Mouse (Mus musculus) left cerebral cortex, postnatal 10 days (tissue): ENCODE results near the gene Gpr26. TPM values are rescaled to one million over a fixed set of nuclear protein-coding genes. Genes with fewer than 3 reads are reported as not detected.
A peak's percentile ranks its signal among the peaks of the same experiment; 100 is the strongest.

Experiments
- DNase-seq, 2 experiments: peaks; one replicate each; pipeline ENCODE4 v3.0.0; 2021 to 2022; ENCODE audit warnings: low spot score in 2 of 2, mixed read lengths in 1 of 2; ENCODE audit errors: extremely low spot score in 1 of 2
- intact Hi-C: fragments of 180-260 bp; cut with DNase I; formaldehyde crosslinking; loops from one replicate; pipeline ENCODE4 v1.15.1; 2025
- total RNA-seq, 2 experiments: library from RNA; stranded (reverse); gene quantifications; 2 replicates each; pipeline ENCODE4 v1.2.3; 2021

Gpr26 gene
- total RNA-seq: 100 to 1,000 TPM in 1 of 2 experiments, 10 to 100 TPM in 1; 95.6 to 107 TPM

DNA sequence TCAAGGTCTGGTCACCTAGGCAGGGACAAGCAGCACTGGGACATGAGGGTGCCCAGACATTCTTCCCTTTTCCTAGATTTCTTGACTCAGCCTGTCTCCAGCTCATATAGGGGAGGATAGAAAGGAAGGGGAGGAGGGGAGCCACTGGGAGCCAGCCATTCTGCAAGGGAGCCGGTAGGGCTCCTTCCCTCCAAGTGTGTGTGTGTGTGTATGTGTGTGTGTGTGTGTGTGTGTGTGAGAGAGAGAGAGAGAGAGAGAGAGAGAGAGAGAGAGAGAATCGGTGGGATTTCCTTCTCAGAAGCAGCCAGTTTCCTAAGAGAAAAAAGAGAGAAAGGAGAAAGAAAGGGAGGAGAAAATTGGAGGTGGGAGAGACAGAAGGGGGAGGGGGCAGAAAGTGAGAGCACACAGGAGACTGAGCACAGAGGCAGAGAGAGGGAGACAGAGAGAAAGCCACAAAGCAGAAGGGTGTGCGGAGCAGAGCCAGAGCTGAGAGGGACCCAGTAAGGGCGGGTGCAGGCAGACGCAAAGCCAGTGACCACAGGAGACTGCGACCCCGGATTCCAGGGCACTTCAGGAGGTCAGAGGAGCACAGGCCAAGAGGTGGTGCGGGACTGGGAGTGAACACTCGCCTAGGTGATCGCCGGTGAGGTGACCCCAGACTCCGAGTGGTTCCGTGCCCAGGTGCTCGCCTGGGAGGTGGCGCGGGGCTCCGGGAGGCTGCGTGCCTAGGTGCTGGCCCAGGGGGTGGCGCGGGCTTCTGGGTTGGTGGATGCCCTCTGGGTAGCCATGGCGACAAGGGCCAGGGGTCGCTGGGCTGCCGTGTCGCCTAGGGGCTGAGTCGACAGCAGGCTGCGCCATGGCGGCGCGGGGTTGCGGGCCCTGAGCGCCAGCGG, at the start of gene Gpr26:
Gene Gpr26 (plus strand): TSS at position 438 of the 893 bp plus-strand sequence.
- peak; percentile 51 to 58 for DNase-seq
- intact Hi-C loops: loop anchor here (2.0 to 5.0 kb wide), 3 partner anchors 59 to 247 kb away; no protein-coding TSS in a partner anchor

DNA sequence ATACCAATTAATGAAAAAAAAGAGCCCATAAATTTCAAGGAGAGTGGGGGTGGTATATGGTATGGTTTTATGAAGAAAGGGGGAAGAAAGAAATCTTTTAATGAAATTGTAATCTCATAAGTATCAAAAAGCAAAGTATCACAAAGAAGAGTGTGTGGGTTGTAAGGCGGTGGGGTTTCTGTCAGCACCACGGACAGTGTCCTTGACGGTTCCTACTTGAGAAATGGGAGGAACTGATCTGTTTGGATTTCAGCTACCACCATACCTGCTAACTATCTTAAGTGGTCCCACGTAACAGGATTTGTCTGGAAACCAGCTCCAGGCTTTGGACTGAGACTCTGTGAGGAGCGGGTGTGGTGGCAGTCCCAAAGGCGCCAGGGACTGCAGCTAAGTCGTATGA, 48.9 kb upstream of the Gpr26 start:
- no peak for DNase-seq
- intact Hi-C loops: no loop called here

DNA sequence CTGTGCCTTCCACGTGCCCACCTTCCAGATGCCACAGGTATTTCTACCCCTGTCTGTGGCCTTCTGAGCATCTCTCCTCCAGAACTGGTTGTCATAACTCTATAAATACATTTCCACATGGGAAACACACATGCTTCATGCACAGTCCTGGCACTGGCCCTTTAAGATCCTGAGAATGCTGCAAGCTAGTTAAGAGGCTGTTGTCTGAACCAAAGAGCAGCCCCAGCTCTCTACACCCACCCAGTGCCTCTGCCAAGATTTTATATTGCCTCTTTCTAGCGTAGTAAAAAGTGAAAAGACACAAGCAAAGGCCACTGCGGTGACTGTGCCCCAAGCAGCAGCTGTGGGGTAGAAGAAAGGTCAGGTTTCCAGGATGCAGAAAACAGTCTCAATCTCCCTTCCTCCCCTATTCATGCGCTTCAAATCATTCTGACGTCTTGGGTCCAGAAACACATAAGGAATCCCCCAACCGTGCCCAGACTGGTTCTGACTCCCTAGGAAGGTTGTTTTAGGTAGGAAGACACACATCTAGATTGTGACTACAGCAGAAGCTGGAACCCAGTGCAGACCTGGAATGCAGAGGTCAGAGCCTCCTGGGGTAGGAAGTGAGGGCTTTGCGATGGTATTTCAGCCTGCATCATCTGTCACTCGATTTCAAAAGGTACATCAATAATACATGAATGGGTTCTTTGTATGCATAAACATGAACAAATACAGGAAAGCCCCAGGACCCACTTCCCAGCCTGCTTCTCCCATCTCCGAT, 38.8 kb upstream of the Gpr26 start:
- intact Hi-C loops: no loop called here
- DNase-seq: no peak

DNA sequence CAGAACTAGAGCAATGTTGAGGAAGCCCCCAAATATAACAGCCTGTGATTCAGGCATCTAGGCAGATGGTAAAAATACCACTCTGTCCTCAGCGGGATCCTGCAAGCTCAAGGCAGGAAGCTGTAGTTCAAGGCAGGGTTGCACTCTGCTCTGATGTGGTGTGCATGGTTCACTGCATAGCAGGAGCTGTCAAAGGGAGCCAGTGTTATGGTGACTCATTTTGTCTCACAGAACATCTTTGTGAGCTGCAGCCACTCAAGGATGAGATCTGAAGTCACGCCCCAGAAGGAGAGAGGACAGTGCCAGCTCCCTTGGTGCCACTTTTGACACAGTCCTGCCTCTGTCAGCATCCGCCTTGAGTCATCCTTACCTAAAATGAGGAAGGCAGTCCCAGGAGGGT, 28.6 kb upstream of the Gpr26 start:
- no peak for DNase-seq
- intact Hi-C loops: no loop called here

DNA sequence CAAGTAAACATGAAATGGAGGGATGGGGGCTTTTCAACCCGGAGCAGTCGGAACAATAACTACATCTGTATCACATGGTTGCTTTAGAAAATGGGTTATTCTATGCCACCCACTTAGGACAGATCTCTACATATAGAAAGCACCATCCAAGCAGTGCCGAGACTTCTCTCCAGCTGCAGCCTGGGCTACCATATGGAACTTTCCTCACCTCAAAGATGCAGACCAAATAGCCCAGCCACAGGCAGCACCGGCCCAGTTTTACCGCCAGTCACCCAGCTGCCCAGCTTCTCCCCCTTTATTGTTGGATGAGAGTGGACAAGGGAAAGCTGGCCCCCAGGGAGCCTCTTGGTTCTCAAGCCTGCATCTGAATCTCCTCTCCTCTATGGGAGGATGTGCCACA, 15.1 kb upstream of the Gpr26 start:
- no peak for DNase-seq

DNA sequence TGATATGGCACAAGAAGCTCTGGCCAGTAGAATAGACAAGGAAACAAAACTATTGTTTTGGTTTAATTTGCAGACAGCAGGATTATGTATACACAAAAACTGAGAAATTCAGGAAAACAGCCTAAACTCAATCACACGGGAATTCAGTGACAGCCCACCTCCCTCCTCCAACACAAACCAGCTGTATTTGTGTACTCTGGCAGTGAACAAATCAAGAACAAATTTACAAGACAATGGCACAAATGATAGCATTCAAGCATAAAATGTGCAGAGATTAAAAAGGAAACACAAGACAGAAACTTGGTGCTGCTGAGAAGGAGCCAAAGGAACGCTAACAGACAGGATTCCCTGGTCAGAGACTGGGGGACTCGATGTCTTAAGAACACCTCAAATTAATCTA, 12.9 kb upstream of the Gpr26 start:
- DNase-seq: no peak
- intact Hi-C loops: no loop called here

More for the DNA sequence above, 15.1 kb upstream of the Gpr26 start:
- intact Hi-C loops: no loop called here

DNA sequence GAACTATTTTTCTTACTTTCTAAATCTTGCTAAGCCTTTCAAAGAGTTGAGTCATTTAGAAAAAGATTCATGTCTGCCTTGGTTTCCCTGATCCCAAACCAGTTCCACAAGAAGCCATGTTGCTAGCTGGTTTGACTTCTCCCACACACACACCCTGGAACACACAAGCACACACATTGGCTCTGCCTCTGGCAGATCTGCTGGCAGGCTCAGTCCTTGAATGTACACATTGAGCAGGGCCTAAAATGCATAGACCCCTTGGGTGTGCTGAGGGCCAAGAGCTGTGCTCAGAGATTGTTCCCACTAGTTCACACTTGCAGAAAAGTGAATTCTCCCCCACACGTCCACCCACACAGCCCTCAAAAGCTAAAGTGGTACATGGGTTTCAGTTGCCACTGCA, 7.6 kb upstream of the Gpr26 start:
- DNase-seq: no peak
- intact Hi-C loops: no loop called here

DNA sequence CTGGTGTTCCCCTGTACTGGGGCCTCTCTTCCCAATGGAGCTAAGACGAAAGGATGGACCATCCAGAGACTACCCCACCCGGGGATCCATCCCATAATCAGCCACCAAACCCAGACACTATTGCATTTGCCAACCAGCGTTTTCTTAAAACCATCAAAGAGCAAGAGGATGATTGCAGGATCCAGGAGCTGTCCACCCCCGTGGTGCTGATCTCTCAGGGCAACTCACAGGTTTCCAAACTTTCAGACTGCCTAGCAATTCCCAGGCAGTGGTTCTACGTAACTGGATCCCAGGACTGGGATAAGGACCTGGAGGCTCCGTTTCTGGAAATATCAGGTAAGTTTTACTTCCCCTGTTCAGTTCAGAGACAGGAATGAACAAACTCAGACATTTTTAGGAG, 5.7 kb upstream of the Gpr26 start:
- intact Hi-C loops: no loop called here
- no peak for DNase-seq

DNA sequence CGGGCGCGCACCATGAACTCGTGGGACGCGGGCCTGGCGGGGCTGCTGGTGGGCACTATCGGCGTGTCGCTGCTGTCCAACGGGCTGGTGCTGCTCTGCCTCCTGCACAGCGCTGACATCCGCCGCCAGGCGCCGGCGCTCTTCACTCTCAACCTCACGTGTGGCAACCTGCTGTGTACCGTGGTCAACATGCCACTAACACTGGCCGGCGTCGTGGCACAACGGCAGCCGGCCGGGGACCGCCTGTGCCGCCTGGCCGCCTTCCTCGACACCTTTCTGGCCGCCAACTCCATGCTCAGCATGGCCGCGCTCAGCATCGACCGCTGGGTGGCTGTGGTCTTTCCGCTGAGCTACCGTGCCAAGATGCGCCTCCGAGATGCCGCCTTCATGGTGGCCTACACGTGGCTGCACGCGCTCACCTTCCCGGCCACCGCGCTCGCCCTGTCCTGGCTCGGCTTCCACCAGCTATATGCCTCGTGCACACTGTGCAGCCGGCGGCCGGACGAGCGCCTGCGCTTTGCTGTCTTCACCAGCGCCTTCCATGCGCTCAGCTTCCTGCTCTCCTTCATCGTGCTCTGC, 745 bp downstream of the Gpr26 start:
- intact Hi-C loops: loop anchor here (2.0 to 5.0 kb wide), 3 partner anchors 60 to 246 kb away; no protein-coding TSS in a partner anchor

DNA sequence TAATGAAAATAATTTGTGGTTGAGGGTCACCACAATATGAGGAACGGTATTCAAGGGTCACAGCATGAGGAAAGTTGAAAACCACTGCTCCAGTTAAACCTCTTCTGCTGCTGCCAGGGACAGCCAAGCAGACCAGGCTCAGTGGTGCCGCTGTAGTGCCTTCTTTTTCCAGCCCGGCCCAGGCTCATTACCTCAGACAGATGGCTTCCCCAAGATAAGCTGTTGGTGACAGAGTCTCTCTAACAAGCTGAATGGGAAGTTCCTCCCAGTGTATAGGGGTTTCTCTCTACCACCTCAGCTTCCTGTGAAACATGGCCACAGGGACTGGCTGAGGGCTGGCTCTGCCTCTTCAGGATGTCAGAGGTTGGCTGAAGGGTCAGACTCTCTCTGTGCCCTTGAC, 4.0 kb downstream of the Gpr26 start:
- DNase-seq: no peak
- intact Hi-C loops: no loop called here

More for the DNA sequence above, 745 bp downstream of the Gpr26 start:
- peak in 1 of 2 experiments; percentile 57 for DNase-seq

DNA sequence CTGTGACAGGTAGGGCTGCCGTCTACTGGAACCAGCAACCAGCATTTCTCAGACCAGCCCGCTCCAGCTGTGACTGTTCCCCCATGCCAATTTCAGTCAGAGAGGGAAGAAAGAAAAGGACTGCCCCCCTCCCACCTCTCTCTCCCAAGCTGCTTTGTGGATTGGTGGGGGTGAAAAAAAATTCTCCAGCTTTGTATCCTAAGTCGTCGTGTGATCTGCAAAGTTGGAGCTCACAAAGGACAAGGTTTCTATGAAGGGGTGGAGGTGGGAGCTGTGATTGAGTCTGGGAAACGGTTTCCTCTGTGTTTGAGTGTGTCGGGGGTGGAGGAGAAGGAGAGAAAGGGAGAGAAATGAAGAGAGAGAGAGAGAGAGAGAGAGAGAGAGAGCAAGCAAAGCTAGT, 9.6 kb downstream of the Gpr26 start:
- intact Hi-C loops: no loop called here
- DNase-seq: no peak

DNA sequence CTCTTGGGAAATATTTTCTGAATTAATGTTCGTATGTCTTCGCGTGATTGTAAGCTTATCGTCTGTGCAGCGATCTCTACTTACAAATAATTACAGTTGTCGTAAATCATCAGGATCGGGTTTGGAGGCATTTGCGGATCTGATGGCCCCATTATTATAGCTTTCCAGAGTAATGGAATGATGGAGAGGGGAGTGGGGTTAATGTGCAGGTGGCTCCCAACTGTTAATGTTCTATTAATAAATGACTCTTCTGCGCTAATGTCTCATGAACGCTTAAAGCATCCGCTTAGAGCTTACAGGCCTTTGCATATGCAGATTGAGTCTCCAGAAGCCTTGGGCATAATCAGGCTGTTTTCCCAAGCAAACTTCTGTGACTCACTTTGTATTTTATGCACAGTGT, 12.3 kb downstream of the Gpr26 start:
- intact Hi-C loops: no loop called here
- DNase-seq: no peak

DNA sequence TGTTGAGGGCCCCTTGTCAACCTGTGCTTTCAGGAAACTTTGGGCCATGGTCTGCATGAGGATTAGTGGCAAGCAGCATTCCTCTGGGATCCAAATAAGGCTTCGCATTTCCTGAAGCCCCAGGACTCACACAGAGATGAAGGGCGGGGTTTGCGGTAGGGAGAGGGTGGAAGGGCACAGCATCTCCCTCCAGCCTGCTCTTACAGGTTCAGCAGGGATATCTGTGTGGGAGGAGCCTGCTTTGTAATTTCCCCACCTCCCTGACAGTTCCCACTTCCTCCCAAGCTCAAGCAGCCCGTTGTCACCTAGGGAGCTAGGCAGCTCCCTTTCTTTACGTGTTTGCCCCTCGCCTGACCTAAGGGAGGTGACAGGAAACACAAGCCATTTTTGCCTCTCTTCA, 22.8 kb downstream of the Gpr26 start:
- no peak for DNase-seq
- intact Hi-C loops: no loop called here

DNA sequence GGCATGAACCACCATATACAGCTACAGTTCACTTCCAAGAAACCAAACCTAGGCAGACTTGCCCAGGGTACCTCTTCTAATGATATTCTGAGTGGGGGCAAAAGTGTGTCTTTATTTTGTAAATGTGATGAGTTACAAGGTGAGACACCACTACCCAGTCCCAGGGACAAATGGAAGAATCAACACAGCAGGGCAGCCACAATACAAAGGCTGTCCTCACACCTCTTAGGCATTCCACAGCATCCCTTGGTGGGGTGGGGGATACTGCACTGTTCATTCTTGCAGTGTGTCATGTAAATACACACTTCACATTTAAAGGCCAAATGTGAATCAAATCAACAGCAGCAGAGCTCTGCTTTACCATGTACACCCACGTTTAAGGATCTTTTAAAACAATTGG, 26.0 kb downstream of the Gpr26 start:
- intact Hi-C loops: no loop called here
- DNase-seq: no peak

DNA sequence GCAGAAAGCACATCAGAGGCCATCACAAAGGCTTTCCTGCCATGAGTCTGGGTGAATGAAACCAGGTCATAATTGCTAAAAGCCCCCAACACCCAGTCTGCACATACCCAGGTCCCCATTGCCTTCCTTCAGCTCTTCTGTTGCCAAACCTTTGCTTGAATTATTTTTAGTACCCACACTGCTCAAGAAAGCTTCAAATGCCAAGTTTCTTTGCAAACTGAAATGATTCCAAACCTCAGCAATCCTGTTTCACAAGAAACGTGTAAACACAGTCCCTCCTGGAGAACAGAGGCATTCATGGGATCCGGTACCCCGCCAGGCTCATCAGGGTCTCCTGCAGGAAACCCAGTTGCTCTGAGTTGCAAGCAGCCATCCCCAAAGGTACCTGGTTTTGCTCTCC, 26.6 kb downstream of the Gpr26 start:
- intact Hi-C loops: no loop called here

DNA sequence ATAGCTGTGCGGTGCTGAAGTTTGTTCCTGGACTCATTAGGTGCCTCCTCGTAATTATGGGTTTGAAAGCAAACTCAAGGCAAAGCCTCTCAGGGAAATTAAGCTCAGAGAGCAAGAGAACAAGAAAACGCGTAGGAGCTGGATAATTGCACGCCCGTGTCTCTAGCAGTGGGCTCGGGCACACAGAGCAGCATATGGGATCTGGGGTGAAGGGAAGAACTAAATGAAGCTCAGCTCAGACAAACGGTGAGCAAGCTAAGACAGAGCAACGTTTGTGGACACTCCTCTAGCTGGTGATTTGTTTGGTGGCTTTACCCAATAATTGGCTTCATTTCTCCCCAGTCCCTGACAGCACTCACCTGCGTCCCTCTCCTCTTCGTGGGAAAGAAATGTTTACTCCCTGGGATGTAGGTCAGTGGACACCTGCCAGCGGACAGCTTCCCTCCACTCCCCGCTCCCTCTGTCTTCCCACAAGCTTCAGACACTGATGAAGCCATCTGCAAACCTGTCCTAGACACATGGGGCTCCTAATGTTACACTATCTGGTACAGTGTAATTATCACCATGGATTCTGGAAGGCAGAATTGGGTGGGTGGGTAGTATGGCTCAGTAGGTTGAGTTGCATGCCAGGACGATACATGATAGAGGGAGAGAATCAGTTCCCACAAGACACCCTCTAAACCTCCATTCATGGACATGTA, 39.9 kb downstream of the Gpr26 start:
- no peak for DNase-seq

More for the DNA sequence above, 26.6 kb downstream of the Gpr26 start:
- no peak for DNase-seq

DNA sequence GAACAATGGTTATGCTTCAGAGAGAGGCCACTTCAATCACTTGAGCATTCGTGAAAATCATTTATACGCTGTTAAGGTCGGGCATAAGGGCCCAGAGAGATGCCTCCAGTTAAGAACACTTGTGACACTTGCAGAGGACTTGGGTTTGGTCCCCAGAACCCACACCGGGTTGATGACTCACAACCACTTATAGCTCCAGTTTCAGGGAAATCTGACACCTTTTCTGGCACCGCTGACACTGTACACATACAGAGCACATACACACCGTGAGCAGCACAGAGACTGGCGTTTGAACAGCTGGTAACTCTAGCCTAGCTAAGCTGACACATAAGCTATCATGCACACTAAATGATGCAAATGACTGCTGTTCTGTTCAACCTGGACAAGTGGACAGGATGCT, 42.7 kb downstream of the Gpr26 start:
- intact Hi-C loops: no loop called here

More for the DNA sequence above, 39.9 kb downstream of the Gpr26 start:
- intact Hi-C loops: no loop called here

DNA sequence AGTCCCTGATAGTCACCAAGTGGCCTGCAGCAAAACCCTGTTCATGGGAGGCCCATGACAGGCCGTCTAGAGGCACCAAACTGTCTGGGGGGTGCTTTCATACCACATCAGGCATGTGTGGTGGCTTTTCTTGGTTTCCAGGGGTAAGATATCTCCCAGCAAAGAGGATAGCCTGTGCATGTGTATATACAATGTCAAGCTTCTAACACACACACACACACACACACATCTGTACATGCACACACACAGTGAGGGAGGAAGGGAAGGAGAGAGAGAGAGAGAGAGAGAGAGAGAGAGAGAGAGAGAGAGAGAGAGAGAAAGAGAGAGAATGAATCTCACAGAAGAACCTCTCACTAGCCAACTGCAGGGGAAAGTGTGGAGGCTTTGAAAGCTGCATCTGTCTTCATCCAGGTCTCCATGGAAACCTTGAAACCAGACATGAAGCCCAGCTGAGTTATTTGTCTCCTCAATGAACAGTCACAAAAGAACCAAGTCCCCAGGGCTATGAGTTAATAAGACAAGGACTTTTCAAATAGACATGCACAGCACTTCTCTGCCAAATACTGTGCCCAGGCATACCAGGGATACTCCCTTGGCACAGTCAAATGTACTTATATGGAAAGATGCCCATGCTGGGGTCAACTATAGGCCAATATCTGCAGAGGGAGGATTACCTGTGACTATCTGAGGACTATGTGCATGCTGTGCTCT, 46.9 kb downstream of the Gpr26 start:
- DNase-seq: peak in 1 of 2 experiments; percentile 69
- intact Hi-C loops: no loop called here

More for the DNA sequence above, 42.7 kb downstream of the Gpr26 start:
- no peak for DNase-seq
